Mouse (Mus musculus) spleen, adult 2 months (tissue): ENCODE measurements around the gene Vmn2r18.

Experiments used
- CTCF ChIP-seq: fragments of 200-500 bp; IDR thresholded peaks from 2 replicates; pipeline ENCODE4 v1.5.1; 2011; ENCODE audit warnings: mild to moderate bottlenecking, inconsistent platforms; ENCODE audit not compliant: insufficient read depth, insufficient read length, insufficient replicate concordance; ENCODE audit errors: extremely low read depth
- POLR2A ChIP-seq: fragments of 200-500 bp; IDR thresholded peaks from 2 replicates; pipeline ENCODE4 v1.6.1; 2011; ENCODE audit warnings: low read depth, low read length, inconsistent platforms

DNA sequence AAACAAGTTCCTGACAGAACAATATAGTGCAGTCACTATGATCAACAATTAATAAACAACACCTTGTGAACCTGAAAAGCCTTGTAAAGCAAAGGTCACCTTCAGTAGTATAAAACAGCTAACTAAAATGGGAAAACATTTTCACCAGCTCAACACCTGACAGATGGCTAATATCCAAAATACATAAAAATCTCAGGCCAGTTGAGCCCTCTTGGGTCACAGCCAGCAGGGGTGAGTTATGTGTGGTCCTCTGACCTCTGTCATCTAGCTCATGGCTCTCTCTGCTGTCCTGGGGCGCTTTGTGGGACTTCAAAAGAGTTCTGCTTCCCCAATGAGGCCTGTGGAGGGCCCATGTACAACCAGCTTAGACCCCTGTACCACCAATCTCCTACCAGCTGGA lies 4.1 kb downstream of the Vmn2r18 start:
- no peak for TF ChIP-seq CTCF
- TF ChIP-seq POLR2A, result no peak
